Mouse (Mus musculus) thymus, postnatal 0 days (tissue): ENCODE measurements around the gene Urm1. TPM values are rescaled to one million over a fixed set of nuclear protein-coding genes. Genes with fewer than 3 reads are reported as not detected.
"Not testable (repeated sequence)": the region's sequence is repeated elsewhere in the genome, so short reads cannot be mapped to it uniquely, and the experiment has no call there.

Experiments used
- DNase-seq: peaks from one replicate; pipeline ENCODE4 v3.0.0-alpha.2; 2015; ENCODE audit warnings: low spot score
- polyA plus RNA-seq: library from polyadenylated mRNA; unstranded; fragments of >200 nt; fragmentation: Nextera tagmentation; extraction: Ambion mirVana; gene quantifications from 2 replicates; pipeline ENCODE4 v1.2.1, GENCODE M21; 2015

Urm1 gene
- polyA plus RNA-seq, result 14.8 and 18.0 TPM in 2 replicates

DNA sequence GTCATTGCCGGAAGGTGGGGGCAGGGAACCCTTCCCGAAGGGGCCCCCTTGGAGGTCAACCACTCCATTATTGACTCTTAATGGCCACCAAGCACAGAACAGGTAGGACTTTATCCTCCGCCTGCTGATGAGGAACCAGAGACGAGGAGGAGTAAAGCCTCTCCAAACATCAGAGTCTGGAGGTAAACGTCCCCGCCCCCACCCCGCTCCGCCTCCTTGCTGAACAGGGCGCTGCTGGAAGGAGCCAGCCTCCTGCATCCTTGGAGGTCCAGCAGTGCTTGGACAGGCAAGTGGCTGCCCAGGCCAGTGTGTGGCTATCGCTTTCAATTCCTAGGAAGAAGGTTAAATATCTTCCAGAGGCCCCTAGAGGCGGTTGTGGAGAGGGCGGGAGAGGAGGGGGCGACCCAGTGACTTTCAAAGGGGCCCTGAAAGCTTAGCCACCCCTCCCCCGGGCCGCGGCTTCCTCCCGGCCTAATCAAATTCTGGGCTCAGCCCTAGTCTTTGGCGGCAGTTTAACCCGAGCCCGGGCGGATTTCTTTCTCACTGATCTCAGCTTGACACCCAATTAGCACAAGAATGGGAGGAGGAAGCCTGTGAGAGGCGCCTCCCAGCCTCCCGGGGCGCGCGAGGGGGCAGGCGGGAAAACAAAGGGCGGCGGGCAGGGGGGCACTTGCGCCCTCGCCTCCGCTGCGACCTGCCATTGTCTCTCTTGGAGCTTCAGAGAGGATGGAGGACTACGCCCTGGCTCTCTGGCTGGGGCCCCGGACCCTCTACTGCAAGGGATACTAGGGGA is at the start of gene Urm1:
Gene Urm1, plus strand, starts transcription at position 51 of the 793 bp plus-strand sequence.
- peak; percentile 72 for DNase-seq

DNA sequence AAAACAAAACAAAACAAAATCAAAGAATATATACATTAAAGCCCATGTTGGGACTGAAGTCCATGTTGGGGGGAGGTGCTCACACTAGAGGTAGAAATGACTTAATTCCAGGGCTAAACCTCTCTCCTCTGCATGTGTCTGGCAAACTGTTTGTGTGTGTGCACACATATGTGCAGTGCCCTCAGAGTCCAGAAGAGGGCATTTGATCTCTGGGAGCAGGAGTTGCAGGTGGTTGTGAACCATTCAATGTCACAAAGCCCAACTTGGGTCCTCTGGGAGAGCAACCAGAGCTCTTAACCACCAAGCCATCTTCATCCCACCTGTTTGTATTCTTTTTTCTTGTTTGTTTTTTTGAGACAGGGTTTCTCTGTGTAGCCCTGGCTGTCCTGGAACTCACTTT is 49.7 kb upstream of the Urm1 start:
- DNase-seq, result peak; percentile 15

DNA sequence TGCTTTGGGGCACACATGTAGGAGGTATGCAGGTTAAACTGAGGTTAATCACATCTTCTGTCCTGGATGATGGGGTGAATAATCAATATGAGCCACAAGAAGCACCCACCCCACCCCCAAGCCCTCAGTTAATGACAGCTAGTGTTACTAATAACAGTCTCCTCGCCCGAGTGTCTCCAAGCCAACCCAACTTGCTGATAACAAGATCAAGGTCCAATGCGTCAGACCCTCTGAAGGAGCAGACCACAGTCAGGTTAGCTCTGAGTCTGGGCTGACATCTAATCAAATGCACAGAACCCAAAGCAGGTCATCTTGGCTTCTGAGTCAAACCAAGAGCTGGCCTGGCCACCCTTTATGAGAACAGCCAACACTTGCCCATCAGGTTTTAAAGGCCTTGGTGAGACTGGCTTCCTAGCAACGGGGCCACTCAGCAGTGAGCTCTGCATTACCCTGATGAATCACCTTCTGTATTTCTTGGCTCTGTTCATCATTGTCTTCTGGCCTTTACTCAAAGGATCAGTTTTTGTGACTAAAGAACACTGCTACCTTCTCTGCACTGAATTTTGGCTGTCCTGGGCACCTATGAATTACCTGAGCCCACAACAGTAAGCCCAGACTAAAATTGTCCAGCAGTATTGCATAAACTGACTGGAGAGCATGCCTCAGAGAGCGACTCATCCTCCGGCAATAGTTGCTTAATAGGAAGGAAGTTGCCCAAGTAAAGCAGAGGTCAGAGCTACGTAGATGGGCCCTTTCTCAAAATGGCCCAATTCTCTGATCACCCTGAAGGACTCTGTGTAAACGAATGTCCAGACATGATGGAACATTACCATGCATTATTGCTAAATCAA is 48.0 kb upstream of the Urm1 start:
- no peak for DNase-seq

DNA sequence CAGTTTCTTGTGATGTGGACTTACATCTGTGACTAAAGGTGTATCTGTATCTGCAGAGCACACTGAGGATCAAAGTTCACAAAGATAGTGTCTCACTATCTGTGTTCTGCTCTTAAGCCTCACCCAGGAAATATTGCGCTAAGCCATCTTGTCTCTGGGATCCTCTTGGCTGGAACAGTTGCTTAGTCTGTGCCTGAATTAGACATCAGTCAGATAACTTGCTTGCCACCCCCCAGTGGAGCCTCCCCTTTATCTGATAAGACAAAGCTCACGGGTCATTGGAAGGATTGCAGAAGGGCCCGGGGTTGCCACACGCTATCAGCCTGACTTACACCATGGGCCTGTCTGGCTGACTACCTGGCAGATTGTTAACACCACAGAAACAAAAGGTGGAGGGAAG is 46.6 kb upstream of the Urm1 start:
- DNase-seq, result no peak

DNA sequence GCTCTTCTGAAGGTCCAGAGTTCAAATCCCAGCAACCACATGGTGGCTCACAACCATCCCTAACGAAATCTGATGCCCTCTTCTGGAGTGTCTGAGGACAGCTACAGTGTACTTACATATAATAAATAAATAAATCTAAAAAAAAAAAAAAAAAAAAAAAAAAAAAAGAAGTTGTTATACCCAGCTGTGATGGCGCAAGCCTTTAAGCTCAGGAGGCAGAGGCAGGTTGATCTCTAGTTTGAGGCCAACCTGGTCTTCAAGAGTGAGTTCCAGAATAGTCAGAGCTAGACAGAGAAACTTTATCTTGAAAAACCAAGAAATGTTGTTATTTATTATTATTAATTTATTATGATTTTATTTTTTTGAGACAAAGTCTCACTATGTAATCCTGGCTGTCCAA is 38.6 kb upstream of the Urm1 start:
- DNase-seq, result not testable (repeated sequence)

DNA sequence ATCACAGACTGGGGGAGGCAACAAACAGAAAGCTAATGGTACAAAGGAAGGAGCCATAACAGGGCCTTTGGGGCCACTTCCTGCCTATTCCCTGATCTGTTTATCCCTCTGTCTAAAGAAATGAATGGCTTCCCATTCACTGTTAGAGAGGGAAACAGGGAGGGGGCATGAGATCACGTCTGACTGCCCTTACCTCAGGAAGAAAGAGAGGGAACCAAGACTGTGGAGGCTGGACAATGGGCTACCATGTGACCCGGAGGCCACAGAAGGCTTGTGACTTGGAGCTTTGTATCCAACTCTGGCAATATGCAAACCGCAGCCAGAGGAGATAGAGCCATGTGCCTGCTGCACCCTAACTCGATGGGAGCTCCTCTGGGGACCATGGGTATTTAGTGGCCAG is 35.6 kb upstream of the Urm1 start:
- no peak for DNase-seq

DNA sequence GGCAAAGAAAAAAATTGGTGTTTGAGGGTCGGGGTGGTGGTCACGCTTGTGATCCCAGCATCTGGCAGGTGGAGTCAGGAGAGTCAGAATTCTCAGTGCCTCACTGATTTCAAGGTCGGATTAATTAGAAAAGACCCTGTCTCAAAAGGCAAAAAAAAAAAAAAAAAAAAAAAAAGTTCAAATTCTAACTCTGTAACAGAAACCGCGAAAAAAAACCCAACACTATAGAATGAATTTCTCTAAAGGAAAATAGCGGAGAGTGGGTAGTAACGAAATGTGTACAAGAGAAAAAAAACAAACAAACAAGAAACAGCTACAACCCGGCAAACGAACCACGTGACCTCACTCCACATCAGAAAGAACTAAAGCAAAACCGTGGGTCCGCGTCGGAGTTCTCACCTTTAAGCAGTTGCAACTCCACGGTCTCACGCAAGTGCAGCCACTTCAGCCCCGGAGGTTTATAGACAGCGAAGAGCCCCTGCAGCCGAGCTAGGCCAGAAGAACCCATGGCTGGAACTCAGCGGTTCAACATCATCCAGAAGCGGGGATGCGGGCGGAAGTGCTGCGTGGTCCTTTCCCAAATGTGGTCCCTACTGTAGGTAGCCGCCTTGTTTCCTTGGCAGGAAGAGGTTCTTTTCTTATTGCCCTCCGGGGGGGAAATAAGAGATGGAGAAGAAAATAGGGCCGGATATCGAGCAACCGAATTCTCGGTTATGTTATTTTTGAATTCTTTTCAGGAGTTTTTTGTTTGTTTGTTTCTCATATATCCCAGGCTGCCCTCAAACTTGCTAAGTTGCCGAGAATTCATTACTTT is 32.6 kb upstream of the Urm1 start, which contains the start of gene Coq4:
Gene Coq4, plus strand, starts transcription at position 390 of the 814 bp plus-strand sequence.
- peak; percentile 94 for DNase-seq

DNA sequence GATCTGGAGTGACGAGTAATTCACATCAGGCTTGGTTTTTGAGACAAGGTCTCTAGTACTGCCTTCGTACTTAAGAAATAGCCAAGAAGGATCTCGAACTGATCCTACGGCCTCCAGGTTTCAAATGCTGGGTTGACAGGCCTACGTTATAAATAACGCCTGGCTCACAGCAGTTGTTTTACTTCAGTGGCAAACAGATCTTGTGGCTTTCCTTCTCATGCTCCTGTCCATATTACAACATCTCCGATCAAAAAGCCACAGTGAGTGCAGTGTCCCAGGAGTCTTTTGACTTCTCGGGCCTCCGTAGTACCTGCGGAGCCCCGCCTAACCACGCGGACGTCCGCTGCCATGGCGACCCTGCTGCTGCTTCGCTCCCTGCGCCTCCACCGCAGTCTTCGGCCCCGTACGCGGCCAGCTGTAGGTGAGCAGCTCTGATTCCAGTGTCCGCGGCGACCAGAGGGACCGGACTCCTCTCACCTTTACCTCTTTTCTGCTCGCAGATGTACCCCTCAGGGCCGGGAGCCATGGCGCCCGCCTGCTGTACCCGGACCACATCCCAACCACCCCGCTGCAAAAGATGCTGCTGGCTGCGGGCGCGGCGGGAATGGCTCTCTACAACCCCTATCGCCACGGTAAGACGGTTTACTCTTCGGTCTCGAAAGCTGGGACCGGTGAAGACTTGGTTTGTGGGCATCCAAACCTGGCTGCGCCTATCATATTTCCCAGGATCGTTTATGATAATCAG is 31.8 kb upstream of the Urm1 start, which contains the start of gene Trub2:
Gene Trub2, minus strand, starts transcription at position 566 of the 745 bp plus-strand sequence.
- DNase-seq, result peak; percentile 83

DNA sequence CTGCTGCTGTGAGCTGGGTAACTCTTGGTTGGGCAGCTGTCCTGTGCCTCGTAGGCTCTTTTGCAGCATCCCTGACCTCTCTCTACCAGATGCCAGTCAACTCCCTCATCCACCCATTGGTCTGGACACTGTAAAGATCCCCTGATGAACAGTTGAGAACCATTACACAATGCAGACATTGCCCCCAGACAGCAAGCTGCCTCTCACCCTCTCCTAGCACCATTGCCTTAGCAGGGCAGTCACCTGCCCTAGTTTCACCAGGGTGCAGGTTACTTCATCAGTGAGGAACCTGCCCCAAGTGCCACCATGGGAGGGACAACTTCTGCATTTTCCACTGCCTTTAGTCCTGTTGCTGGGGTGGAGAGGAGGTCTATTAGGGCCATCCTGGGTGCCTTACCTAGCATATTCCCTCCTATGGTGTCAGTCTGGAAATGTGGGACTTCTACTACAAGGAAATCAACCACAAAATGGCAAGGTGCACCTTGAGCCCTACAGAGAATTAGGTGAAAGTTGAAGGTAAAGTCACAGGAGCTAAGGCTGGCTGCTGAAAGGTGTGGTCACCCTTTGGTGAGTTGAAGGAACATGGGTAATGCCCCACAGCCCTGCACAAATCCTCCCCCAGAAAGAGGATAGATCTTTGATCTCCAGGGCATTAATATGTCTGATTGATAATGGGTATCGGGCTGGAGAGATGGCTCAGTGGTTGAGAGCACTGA is 26.9 kb upstream of the Urm1 start:
- DNase-seq, result no peak

DNA sequence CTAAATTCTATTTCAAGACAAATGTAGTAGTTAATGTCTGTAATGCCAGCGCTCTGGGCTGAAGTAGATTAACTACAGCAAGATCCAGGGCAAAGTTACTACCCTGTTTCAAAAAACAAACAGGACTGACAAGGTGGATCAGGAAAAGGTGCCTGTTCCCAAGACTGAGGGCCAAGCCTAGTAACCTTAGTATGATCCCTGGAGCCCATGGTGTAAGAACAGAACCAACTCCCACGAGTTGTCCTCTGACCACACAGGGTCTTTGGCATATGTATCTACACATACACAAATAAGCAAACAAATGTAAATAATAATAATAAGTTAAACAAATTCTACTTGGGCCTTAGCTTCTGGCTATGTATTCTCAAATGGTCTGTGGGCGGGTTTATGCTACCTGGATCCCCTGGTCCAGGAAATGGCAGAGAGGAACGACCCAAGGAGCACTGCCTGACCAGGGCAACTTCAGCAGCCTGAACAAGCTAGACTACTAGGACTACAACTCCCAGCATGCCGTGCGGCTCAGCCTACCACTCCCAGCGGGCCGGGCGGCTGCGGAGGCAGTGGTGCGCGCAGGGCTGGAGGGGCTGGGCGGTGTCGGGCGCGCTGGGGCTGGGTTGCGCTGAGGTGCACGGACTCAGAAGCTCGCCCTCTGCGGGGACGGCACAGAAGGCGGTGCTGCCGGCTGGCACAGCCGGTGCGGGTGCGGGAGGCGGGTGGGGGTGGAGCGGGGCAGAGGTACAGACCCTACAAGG is 17.6 kb upstream of the Urm1 start, which contains the start of gene Slc27a4:
Gene Slc27a4, plus strand, starts transcription at position 560 of the 752 bp plus-strand sequence.
- peak; percentile 90 for DNase-seq

DNA sequence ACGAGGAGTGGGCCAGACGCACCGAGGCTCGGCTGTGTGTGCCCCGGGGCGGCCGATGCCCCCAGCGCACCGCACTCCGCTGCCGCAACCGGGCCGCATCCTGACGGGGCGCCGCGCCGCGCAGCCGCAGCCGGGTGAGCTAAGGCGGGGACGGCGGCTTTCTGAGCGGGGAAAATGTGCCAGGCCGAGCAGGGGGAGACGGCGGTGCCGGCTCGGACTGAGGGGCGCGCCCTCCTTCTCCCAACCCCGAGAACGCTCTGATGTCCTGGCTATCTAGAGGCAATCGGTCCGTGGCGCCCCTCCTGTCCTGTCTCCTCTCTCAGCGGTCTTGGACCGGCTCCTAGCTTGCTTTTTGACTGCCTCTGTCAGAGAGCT is 17.1 kb upstream of the Urm1 start:
- DNase-seq, result no peak

DNA sequence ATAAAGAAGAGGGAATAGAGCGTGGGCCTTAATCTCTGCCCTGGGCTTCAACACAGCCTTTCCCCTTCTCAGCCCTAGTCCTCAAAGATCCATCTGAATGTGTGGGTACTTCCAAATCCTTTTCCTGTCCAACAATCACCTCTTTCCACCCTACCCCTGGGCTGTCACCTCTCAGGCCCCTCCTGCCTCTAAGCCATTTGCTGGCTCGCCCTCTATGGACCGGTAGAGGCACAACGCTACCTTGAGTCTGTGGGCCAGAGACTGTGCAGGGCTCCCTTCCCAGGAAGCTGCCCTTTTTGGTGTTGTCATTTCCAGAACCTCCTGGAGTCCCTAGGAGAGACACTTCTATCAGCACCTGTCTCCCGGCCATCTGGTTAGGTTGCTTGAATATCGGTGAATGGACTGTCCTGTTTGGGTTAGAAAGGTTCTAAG is 16.5 kb upstream of the Urm1 start:
- peak; percentile 37 for DNase-seq

DNA sequence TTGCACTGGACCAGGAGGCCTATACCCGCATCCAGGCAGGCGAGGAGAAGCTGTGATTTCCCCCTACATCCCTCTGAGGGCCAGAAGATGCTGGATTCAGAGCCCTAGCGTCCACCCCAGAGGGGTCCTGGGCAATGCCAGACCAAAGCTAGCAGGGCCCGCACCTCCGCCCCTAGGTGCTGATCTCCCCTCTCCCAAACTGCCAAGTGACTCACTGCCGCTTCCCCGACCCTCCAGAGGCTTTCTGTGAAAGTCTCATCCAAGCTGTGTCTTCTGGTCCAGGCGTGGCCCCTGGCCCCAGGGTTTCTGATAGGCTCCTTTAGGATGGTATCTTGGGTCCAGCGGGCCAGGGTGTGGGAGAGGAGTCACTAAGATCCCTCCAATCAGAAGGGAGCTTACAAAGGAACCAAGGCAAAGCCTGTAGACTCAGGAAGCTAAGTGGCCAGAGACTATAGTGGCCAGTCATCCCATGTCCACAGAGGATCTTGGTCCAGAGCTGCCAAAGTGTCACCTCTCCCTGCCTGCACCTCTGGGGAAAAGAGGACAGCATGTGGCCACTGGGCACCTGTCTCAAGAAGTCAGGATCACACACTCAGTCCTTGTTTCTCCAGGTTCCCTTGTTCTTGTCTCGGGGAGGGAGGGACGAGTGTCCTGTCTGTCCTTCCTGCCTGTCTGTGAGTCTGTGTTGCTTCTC is 4.0 kb upstream of the Urm1 start:
- DNase-seq, result no peak

DNA sequence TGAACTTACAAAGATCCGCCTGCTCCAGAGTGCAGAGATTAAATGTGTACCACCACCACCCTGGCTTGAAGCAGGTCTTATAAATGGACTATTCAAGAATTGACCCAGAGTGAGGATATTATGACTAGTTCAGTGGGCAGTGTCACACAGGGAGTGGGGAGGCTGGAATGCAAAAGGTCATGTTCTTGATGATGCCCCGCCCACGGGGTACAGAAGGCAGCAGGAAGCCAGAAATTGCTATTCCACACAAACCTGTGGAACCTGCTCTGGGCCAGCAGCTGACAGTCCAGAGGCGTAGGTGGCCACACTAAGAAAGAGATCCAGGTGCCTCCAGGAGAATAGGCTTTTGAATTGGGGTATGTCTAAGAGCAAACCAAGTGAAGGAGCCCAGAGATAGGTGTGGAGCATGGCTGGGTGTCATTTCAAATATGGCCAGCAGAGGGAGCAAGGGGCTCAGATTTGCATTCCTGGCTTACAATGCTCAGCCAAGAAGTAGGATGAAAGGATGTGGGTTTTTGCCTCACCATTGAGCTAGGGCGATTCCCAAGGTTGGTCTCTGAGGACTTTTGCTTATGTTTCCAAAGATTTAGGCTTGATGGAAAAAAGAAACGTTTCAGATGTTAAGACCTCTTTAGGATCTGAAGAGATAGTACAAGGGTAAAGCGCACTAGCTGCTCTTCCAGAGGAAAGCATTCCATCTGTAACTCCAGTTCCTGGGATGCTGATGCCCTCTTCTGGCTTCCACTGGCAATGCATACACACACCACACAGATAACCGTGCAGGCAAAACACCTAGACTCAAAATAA is 2.2 kb upstream of the Urm1 start:
- peak; percentile 76 for DNase-seq

DNA sequence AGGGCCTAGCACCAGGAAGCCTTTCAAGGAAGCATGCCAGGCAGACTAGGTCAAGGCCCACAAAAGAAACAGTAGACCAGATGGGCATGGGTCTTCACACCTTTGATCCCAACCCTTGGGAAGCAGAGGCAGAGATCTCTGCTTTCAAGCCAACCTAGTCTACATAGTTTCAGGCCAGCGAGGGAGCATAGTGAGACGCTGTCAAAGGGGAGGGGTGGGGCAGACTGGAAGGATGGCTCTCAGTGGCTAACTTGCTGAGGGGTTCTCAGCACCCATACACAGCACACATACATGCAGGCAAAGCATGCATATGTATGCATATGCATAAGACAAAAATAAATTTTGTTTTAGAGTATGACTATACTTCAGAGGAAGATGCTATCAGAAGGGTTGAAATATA is 512 bp upstream of the Urm1 start:
- DNase-seq, result no peak

DNA sequence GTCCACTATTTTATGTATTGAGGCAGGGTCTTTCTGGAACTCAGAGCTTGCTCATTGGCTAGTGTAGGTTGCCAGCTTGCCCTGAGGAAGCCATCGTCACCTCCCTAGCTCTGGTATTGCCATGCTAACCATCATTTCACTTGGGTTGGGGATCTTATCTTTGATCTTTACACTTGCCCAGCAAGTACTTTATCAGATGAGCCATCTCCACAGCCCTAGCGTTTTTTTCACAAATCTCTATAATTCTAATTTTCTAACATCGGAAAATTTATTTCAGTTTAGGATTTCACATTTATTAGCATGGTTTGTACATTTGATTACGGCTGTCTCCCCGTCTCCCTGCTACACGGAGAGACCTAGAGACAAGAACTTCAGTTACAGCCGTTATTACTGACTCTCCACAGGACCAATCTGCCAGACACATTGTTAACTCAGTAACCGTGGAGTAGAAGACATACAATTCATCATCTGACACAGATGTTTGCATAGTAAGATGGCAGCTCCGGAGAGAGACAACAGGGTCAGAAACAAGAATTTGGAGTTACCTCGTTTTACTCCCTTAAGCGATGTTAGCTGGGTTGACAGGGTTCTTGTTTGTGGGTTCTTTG is 6.5 kb downstream of the Urm1 start:
- DNase-seq, result no peak
